ENCODE assay signal across 13 mouse cellular contexts in genomic region chr8:65159096-65159748, GRCm38 (mm10). TPM values are rescaled to one million over a fixed set of nuclear protein-coding genes. Genes with fewer than 3 reads are reported as not detected.
DNase-seq lines count a peak whose midpoint lies in the region; ATAC-seq and TF ChIP-seq lines count a peak whose summit lies in the region.
"Had no signal": no experiment of that assay in that cellular context is flagged by ENCODE, and none has a peak within 500 bp of the region (broad histone marks: within the 10 kb centered on the region; RNA-seq: fewer than 3 reads in every experiment).

No protein-coding gene starts in this region.

- H3K79me2 ChIP-seq in heart, adult 2 months (replicated peaks; ENCODE audit: control insufficient read depth, insufficient read depth, low read length), result no peaks in the 10 kb centered on the region

- intact Hi-C loops in heart, postnatal 25 days (cut with DNase I), result no loop called here
- intact Hi-C loops in heart, adult 2 months (cut with DNase I), result no loop called here

- no peak for TF ChIP-seq EP300 in heart, adult 2 months (IDR thresholded peaks at IDR 0.05; ENCODE audit: insufficient read depth, low read depth, low read length)

- H3K4me3 ChIP-seq in neural tube, embryonic 15.5 days (replicated peaks), result no peak overlapping the region
- no peak overlapping the region for H3K4me3 ChIP-seq in heart, adult 2 months
- H3K4me3 ChIP-seq: heart, embryonic 12.5 days had no signal

- H3K4me1 ChIP-seq in neural tube, embryonic 15.5 days, result 0 out of 2 replicates have a peak, but pooled peaks cover 4% of the 10 kb centered on the region
- no peaks in the 10 kb centered on the region for H3K4me1 ChIP-seq in heart, adult 2 months (ENCODE audit: control insufficient read depth, insufficient read depth, low read length)
- H3K4me1 ChIP-seq: heart, embryonic 12.5 days had no signal

- H3K4me2 ChIP-seq in neural tube, embryonic 15.5 days, result 0 out of 2 replicates have a peak overlapping the region, but pooled peaks have one; percentile 13
- H3K4me2 ChIP-seq: heart, embryonic 12.5 days had no signal

- H3K27me3 ChIP-seq in neural tube, embryonic 15.5 days (replicated peaks), result no peaks in the 10 kb centered on the region
- no peaks in the 10 kb centered on the region for H3K27me3 ChIP-seq in heart, adult 2 months (ENCODE audit: control insufficient read depth, insufficient read depth, low read length)
- H3K27me3 ChIP-seq: heart, embryonic 12.5 days had no signal

- TF ChIP-seq POLR2A in heart, adult 2 months (IDR thresholded peaks at IDR 0.05; ENCODE audit: insufficient read depth, low read depth, low read length), result no peak

- 55% methylated on average over 14 of the region's 14 CpGs for WGBS in neural tube, embryonic 15.5 days
- WGBS in heart, adult 2 months, result 59% methylated on average over 14 of the region's 14 CpGs

- DNase-seq in heart, adult 11 months, result peak; percentile 61
- no peak for DNase-seq in heart, postnatal 25 days (ENCODE audit: low spot score)
- DNase-seq in neural tube, embryonic 10.5 days (ENCODE audit: extremely low spot score, low spot score), result no peak
- DNase-seq in layer of hippocampus, adult 8-10 months (ENCODE audit: low spot score in 2 of 2), result peak; percentile 21 to 38
- DNase-seq in embryo, embryonic 10 days (ENCODE audit: low spot score), result no peak
- no peak for DNase-seq in heart, adult 2 months
- DNase-seq: adrenal gland, postnatal 25 days; embryo, embryonic 11 days; kidney, adult 11 months; lung, adult 2 months had no signal

- no peak overlapping the region for H3K9ac ChIP-seq in neural tube, embryonic 15.5 days (replicated peaks)
- H3K9ac ChIP-seq in heart, adult 2 months (ENCODE audit: low read depth, low read length), result no peak overlapping the region
- H3K9ac ChIP-seq: heart, embryonic 12.5 days had no signal

- no peaks in the 10 kb centered on the region for H3K36me3 ChIP-seq in neural tube, embryonic 15.5 days
- H3K36me3 ChIP-seq in heart, adult 2 months (ENCODE audit: control insufficient read depth, insufficient read depth, low read length), result no peaks in the 10 kb centered on the region
- H3K36me3 ChIP-seq: heart, embryonic 12.5 days had no signal

- no peak overlapping the region for H3K27ac ChIP-seq in neural tube, embryonic 15.5 days (replicated peaks)
- H3K27ac ChIP-seq in heart, adult 2 months, result no peak overlapping the region

- H3K9me3 ChIP-seq in neural tube, embryonic 15.5 days (replicated peaks), result no peaks in the 10 kb centered on the region
- H3K9me3 ChIP-seq: heart, embryonic 12.5 days had no signal

- peak; percentile 55; the same call in 1 of the 2 replicates for ATAC-seq in neural tube, embryonic 15.5 days (ENCODE audit: low FRiP score)

- TF ChIP-seq CTCF in heart, adult 2 months (IDR thresholded peaks at IDR 0.05), result no peak

RNA-seq across cellular contexts. Expression of gene BC030870, which starts 29.9 kb away (rescaled TPM):
- total RNA-seq in heart, postnatal 25 days (2021), result not detected
- 1.1 TPM in 1 of 2 replicates, not detected in the other for polyA plus RNA-seq in neural tube, embryonic 15.5 days (2015; fragmentation: Nextera tagmentation; extraction: Ambion mirVana)
- total RNA-seq in layer of hippocampus, adult 8-10 months (2022), result not detected
- total RNA-seq in heart, adult 2 months (2021), result not detected
- not detected in 2 replicates for polyA plus RNA-seq in heart, adult 2 months (2012; rRNA removed)
- total RNA-seq: adrenal gland, postnatal 25 days had no signal
- polyA plus RNA-seq: heart, embryonic 12.5 days; limb, embryonic 11.5 days had no signal

Comparison
In these comparisons a context has a peak if more than half of its experiments do, and no peak if none do; other contexts are left out.
1. DNase-seq: peak in heart, adult 11 months (single experiment) and layer of hippocampus, adult 8-10 months (2 of 2); none in heart, postnatal 25 days (single experiment), neural tube, embryonic 10.5 days (single experiment), embryo, embryonic 10 days (single experiment) and heart, adult 2 months (0 of 2).